Mouse (Mus musculus): ENCODE data around the gene Farp2. TPM values are rescaled to one million over a fixed set of nuclear protein-coding genes. Genes with fewer than 3 reads are reported as not detected.

Gene Farp2
- total and polyA plus RNA-seq, 3 experiments, result 5.9 to 21.7 (median 17.0) TPM

DNA sequence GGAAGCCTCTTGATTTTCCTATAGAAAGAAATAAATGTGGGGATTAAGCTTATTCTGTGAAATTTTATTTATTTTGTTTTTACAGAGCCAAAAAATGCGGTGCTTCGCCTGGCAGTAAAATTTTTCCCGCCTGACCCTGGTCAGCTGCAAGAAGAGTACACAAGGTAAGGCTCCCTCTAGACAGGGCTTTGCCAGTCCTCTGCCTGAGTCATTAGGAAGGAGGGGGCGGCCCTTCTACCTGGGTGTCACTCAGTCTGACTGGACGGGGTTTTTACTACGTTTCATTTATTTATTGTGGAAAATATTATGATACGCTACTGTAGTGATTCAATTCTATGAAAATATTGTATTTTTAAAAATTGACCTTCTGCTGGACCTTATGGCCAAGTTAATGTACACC lies 51.3 kb downstream of the Farp2 start:
- DNase-seq, result no peak

DNA sequence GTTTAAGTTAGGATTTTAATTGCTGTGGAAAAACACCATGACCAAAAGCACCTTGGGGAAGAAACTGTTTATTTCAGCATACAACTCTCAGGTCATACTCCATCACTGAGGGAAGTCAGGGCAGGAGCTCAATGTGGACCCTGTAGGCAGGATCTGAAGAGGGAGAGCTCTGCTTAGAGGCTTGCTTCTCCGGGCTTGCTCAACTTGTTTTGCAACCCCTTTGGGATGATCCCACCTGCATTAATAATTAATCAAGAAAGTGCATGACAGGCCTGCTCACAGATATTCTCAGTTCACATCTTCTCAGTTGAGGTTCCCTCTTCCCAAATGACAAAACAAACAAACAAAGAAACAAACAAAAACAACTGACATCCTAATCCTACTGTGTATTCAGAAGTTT lies 51.8 kb downstream of the Farp2 start:
- no peak for DNase-seq

DNA sequence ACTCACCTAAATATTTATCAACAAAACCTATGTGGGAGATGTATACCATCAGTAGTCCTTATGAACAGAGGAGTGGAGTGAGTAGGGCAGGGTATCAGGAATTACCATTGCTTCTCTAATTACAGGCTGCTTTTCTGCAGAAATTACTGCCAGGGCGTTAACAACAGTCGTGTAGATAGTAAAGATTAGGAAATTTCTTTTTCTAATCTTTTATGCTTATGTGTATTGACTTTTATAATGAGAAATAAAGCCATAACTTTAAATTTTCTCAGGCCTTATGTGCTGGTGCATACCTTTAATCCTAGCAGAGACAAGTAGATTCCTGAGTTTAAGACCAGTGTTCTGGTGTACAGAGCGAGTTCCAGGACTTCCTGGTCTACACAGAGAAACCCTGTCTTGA lies 52.9 kb downstream of the Farp2 start:
- DNase-seq, result no peak

DNA sequence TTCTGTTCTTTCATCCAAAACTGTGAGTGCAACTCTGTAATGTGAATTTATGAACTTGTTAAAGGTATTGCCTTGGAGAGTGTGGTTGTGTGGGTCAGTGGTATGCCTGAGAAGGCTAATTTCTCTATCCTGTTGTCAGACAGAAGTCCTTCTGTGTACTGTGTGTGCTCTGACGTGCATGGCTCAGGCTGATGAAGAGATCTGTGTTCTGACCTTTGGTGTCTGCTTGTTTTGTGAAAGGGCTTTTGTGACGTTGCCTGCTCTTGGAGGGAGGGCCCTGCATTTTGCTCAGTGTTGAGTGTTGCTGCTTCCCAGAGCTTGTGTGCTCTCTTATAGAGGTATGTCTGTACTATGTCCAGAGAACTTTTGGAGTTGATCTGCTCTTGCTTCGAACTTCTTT lies 55.1 kb downstream of the Farp2 start:
- DNase-seq, result no peak

DNA sequence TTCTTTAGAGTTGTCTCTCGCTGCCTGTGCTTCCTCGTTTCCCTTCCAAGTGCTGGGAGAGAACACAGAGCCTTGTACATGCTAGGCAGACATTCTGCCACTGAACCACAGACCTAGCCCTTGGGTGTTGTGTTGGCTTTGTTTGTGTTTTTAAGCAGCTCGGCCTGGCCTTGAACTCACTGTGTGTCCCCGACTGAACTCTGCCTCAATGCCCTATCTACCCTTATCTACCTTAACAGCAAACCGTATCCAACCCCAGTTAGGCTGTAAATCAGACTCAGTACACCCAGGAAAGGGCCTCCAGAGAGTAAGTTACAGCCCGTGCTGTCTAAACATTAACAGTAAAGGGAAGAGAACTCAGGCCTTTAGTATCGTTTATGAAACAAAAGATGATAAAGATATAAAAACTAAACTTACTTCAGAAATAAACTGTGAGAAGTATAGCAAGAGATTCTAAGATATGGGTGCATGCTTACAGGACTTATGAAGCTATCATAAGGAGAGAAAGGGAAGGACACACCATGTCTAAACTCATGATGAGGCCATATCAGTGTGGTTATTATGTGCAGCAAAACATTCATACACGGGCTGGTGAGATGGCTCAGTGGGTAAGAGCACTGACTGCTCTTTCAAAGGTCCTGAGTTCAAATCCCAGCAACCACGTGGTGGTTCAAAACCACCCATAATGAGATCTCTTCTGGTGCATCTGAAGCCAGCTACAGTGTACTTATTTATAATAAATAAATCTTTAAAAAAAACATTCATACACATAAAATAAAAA lies 56.0 kb downstream of the Farp2 start:
- DNase-seq, result no peak

DNA sequence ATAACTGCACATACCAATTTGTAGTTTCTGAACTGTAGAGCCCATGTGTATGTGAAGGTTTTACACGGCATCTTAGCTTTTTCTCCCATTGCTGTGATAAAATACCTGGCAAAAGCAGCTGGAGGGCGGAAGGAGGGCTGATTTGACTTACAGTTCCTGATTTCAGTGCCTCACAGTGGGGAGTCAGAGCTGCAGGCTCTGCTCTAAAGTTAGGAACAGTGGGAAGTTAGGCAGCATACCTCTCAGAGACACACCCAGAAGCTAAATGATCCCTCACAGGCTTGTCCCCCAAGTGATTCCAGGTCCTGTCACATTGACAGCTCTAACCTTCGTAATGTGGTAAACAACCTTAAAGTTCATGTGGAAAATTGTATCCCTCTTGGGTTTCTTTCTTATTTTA lies 65.2 kb downstream of the Farp2 start:
- no peak for DNase-seq

DNA sequence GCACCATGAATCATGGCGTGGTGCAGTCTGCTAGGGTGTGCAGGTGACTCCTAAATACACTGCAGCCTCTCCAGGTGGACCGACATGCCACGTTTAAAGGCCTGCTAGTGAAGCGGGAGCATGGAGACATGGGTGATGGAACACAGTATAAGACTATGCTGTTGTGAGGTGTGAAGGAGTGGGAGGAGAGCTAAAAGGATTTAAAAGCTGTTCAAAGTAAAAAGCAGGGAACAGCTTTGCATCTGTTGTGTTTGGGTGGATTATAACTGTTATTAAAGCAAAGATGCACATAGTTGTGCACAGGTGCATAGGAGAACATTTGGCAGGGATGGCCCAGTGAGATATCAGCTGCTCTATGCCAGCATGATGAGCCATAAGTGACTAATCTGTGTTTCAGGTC lies 66.0 kb downstream of the Farp2 start:
- no peak for DNase-seq

DNA sequence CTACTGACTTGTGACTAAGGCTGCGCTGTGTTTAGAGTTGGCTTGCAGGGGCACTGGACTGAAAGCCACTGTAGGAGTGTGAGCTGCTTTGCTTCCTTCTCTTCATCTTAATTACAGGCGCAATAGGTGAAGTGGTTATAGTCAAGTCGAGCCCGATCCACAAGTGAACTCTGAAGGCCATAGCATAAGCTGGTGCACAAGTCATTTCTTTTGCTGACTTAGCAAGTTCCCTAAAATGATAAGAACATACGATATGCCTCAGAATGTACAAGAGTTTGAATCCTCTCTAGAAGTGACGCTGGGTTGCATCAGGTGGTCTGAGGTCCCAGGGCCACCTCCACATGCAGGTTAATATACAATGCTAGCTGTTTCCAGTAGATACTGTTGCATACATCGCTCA lies 69.7 kb downstream of the Farp2 start:
- no peak for DNase-seq

DNA sequence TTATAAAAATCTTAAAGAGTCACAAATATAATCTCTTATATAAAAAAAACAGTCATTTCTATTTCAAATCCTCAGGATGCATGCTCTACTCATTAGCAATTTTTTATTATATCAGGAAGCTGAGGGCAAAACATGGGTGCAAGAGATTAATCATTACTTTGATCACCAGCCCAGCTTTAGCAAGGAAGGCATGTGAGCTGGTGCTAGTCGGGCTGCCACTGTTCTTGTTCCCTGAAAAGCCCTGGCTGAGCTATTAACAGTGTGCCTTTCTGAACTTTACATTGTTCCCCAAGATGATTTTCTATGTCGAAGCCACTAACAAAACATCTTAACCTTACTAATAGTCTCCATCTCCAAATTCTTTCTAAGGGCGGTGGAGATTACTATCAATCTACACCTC lies 76.5 kb downstream of the Farp2 start:
- DNase-seq, result no peak

DNA sequence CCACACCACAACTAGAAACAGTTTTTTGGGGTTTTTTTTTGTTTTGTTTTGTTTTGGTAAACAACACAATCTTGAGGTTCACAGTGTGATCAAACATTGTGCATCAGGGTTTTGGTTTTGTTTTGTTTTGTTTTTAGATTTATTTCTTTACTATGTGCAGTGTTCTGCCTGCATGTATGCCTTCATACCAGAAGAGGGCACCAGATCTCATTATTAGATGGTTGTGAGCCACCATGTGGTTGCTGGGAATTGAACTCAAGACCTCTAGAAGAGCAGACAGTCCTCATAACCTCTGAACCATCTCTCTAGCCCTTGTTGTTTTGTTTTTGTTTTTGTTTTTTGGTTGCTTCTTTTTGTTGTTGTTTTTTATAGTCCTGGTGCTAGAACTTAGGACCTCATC lies 82.1 kb downstream of the Farp2 start:
- DNase-seq, result no peak

DNA sequence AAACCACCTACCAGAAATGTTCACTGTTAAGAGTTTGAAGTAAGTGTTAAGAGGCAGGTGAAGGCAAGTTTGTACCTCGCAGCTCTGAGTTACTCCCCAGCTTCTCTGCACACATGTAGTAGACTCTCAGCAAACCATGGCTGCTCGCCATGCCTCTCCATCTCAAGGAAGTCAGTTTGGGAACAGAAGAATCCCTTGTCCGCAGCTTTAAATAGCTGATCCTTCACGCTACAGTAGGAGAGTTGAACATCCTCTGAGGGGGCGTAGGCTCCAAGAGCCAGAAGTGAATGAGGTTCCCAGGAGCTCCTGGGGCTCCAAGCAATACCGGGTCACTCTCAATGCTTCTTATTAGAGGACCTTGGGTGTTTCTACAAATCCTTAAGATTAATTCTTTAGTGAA lies 84.0 kb downstream of the Farp2 start:
- no peak for DNase-seq

DNA sequence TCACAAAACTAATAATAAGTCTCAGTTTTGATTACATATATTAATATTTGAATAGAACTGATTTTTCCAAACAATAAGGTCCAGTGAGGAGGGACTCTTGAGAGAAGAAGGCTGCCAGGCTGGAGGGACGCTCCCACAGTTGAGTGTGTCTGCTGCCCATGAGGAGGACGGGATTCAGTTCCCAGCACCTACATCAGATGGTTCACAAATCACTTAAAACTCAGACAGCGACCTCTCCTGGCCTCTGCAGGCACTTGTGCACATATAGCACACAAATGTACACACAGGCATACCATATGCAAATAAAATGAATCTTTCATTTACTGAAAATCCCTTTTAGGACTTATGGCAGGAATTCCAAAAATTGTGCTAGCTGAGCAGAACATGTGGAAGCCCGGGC lies 91.0 kb downstream of the Farp2 start:
- no peak for DNase-seq

DNA sequence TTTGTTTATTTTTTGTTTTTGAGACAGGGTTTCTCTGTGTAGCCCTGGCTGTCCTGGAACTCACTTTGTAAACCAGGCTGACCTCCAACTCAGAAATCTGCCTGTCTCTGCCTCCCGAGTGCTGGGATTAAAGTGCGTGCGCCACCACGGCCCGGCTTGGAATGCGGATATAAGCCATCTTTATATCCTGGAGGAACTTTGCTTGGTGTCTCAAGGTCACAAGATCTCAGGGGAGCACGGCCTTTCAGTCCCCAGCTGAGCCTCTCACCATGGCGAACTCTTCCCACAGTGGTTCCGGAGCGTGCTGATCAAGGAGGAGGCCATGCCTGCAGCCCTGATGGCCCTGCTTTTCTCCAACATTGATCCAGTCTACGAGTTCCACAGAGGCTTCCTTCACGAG lies 92.0 kb downstream of the Farp2 start:
- DNase-seq, result no peak

DNA sequence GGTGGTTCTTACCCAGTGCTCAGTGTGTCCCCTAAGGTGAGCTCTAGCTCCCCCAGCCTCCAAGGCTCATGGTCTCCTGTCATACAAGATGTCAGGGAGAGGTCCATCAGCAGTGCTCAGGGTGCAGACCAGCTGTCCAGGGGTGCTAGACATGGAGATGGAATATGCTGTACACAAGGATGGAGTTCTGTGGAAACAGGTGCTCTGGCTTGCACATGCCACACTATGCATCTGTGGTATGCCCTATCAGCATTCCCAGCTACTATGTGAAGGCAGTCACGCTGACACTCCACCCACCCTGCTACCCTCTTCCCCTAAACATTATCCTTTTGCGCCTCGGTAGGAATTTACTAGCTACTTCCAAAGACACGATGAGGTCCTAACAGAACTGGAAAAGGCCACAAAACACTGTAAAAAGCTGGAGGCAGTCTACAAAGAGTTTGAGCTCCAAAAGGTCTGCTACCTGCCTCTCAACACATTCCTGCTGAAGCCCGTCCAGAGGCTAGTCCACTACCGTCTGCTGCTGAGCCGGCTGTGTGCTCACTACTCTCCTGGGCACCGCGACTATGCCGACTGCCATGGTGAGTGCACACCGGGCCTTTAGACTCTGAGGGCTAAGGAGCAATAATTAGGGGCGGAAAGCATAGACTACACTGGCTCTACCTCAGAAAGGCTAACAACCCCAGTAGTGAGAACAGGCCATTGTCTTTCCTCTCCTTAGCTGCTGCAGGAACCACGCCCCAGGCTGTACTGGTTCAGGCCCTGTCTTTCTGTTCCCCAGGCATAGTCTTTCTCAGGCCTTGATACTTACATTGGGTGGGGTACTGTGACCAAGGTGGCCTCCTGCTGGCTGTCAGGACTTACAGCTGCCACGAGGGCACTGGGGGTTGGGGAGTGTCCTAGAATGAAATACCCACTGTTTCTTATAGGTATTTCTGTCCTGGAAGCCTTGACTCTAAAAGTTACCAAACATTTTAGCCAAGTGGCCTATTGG lies 95.5 kb downstream of the Farp2 start:
- no peak for DNase-seq

DNA sequence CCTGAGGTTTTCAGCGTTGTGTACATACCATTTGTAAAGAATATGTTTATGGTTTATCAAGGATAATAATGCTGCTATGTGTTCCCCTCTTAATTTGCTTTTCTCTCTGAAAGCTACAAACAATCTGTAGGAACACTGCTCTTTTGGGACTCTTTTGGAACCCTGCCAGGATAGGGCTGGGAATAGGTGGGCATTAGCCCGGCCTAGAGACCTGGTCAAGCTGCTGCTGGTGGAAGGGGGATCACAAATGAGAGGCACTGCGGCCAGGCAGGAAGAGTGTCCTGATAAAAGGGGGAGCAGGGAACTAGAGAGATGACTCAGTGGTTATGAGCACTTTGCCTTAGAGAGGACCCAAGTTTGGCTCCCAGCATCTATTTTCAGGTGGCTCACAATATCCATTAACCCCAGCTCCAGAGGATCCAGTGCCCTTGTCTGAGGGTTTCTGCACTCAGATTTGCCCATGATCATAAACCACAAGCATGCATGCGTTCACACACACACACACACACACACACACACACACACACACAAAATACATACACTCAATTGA lies 96.9 kb downstream of the Farp2 start:
- DNase-seq, result no peak

DNA sequence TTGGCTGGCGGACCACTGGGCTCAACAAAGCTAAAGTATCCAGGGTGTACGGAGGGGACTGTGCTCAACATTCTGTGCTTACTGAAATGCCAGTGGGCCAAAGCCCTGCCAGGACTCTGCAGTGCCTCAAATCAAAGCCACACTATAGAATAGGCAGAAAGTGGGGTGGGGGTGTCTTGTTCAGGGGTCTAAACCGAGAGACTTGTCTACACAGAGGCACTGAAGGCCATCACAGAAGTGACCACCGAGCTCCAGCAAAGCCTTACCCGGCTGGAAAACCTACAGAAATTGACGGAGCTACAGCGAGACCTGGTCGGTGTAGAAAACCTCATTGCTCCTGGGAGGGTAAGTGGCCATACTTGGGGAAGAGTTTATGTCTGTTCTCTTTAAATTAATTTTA lies 97.9 kb downstream of the Farp2 start:
- no peak for DNase-seq

DNA sequence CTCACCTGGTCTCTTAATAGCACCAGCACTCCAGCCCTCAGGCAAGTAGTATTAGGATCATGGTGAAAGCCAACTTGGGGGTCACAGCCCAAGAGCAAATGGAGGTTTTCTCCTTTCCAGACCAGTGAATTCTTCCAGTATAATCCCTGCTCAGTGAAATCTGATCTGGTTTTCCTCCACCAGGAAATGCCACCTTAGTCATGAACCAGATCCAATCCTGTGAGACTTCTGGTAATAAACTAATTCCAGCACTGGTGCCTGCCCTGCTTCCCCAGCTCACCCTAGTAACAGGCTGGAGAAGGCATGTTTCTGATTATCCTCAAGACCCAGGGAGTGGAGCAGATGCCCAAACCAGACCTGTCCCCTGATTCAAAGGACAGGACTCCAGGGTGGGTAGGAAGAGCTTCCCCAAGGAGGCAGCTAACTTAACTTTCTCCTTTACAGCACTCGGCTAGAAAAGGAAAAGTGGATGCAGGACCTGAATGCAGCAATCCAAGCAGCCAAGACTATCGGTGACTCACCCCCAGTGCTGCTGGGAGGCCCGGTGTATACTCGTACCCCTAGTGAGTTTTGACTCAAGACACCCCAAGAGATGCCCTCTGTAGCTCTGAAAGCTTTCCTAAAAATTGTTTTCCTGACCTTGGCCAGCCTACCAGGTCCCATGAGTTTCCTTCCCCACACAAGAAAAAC lies 106.3 kb downstream of the Farp2 start:
- no peak for DNase-seq

DNA sequence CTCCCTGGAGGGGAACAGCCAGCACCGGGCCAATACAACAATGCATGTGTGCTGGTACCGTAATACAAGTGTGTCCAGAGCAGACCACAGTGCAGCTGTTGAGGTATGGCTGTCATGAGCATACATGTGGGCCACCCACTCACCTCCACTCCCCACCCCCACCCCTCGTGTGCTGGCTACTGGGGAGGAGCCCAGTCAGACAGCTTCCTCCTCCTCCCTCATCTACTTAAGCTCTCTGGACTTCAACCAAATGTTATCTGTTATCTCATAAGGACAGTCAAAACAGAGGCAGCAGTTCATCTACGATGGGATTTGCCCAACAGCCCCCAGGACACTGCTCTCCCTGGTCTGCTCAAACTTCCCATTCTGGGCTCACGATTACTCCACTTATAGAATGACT lies 107.1 kb downstream of the Farp2 start:
- no peak for DNase-seq

DNA sequence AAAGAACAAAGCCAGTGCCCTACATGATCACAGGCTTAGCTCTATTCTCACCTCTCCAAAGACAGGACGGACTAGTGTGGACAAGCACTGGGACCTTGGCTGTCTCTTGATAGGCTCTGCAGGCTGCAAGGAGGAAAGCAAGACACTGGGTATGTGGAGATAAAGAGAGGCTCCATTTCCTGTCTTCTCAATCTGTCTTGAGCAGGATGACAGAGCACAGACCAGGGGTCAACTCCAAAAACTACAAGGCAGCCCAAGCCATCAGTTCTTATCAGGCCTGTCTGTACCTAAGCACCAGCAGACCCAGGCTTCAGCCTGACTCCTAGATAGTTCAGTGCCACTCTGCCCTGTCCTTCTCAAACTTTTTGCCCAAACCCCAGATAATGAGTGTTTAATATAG lies 112.6 kb downstream of the Farp2 start:
- DNase-seq, result no peak

DNA sequence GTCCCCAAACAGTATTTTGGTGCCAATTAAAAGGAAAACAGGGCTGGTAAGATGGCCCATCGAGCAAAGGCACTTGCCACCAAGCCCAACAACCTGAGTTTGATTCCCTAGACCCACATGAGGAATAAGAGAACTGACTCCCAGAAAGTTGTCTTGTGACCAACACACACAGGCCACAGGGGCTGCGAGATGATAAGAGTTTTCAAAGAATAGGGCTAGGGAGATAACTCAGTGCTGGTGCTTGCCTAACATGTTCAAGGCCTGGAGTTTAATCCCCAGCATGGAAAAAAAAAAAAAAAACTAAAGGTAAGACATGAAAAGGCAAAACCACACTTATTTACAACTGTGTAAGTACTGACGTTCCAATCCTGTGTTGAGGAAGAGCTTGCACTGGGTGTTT lies 118.9 kb downstream of the Farp2 start:
- DNase-seq, result no peak

DNA sequence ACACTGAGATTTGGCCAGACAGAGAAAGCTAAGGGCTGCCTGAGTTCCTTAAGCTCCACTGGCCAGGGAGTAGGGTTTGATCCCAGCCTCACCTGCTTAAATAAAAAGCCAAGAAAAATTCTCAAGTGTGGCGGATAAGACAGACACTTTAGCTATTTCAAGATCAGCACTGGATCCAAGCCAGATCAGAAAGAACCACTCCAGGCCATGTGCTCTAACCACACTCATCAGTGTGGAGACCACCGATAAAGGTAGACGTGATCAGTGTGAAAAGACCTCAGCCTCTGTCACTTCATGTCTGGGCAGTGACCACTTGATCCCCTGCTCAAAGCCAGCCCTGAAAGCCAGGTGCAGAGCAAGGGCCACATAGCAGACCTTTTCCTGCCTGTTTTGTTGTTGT lies 120.8 kb downstream of the Farp2 start:
- no peak for DNase-seq

DNA sequence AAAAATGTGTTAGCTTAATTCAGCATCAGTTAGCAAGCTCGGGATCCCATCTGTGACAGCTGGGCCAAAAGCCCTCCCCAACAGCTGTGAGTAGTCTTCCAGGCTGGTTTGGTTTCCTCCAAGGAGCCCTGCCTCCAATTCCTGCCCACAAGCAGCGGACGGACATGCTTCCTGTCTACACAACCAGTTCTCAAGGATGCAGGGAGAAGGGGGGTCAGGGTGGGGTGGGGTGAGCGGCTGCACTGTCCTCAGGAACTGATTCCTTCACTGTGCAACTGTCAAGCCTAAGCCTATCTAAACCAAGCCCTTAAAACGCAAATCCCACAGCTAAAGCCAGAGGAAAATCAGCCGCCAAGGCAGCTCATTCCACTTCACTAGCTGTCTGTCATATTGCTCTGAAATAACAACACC lies 122.6 kb downstream of the Farp2 start:
- DNase-seq, result peak; percentile 65
